Mouse (Mus musculus) C2C12 (cell line): ENCODE results near the gene Zbtb12.

Source experiments
- CTCF ChIP-seq: IDR thresholded peaks from one replicate; pipeline ENCODE4 v1.5.1; 2011; ENCODE audit not compliant: control insufficient read depth, insufficient read depth, insufficient read length
- FOSL1 ChIP-seq: IDR thresholded peaks from one replicate; pipeline ENCODE4 v1.8.0; 2011; ENCODE audit warnings: mild to moderate bottlenecking, low read length; ENCODE audit not compliant: poor library complexity, insufficient read depth, severe bottlenecking
- MAX ChIP-seq: IDR thresholded peaks from one replicate; pipeline ENCODE4 v1.6.1; 2011; ENCODE audit warnings: mild to moderate bottlenecking, control low read depth
- MYOD1 ChIP-seq: IDR thresholded peaks from one replicate; pipeline ENCODE4 v1.6.1; 2011; ENCODE audit warnings: low read depth; ENCODE audit not compliant: control insufficient read depth, insufficient read length
- MYOG ChIP-seq: IDR thresholded peaks from one replicate; pipeline ENCODE4 v1.6.1; 2011; ENCODE audit not compliant: control insufficient read depth, insufficient read length; ENCODE audit errors: extremely low read depth

DNA sequence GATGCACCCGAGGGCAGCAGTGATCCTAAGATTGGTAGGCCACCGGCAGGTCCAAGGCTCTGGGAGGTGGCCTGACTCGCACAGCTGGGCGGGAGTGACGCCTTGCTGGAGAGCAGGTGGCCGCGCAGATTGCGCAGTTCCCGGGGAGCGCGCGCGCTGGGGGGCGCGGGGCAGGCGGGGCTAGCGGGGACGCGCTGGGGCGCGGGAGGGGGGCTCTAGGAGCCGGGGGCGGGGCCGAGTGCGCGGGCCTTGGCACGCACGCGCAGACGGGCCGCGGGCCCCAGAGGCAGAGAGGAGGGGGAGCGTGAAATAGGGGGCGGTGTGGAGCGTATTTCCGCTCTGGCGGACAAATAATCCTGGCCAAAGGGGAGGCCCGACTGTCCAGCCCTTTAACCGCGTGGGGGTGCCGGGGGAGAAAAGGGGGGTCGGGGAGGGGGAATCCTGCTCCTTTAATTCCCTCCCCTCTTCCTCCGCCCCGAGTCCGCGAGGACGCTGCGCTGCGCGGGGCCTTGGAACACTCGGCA lies 14.9 kb downstream of the Zbtb12 start:
- no peak for TF ChIP-seq FOSL1
- no peak for TF ChIP-seq MYOG
- no peak for TF ChIP-seq CTCF
- no peak for TF ChIP-seq MAX
- peak; percentile 63 for TF ChIP-seq MYOD1
